Mouse (Mus musculus) cerebellum, adult 2 months (tissue): ENCODE results near the gene Ppp1r14d. TPM values are rescaled to one million over a fixed set of nuclear protein-coding genes. Genes with fewer than 3 reads are reported as not detected.

Experiments used
- DNase-seq, 2 experiments: peaks; one replicate each; pipeline ENCODE4 v3.0.0; 2021
- H3K27ac ChIP-seq: fragments of 200-500 bp; 2 replicates; pipeline ENCODE4 v1.5.1; 2012; ENCODE audit warnings: low read length, control low read depth, inconsistent platforms; ENCODE audit not compliant: insufficient read depth
- H3K27me3 ChIP-seq: fragments of 200-500 bp; 2 replicates; pipeline ENCODE4 v1.6.1; 2012; ENCODE audit warnings: inconsistent platforms, mild to moderate bottlenecking, low read length, moderate library complexity; ENCODE audit not compliant: control insufficient read depth, insufficient read depth
- H3K4me1 ChIP-seq: fragments of 200-500 bp; 2 replicates; pipeline ENCODE4 v1.6.1; 2011; ENCODE audit warnings: low read length; ENCODE audit not compliant: control insufficient read depth, insufficient read depth
- H3K4me3 ChIP-seq: fragments of 200-500 bp; replicated peaks from 2 replicates; pipeline ENCODE3; 2011; ENCODE audit warnings: mild to moderate bottlenecking, low read depth, low read length, control low read depth; ENCODE audit not compliant: insufficient read depth
- CTCF ChIP-seq: fragments of 200-500 bp; IDR thresholded peaks from 2 replicates; pipeline ENCODE4 v1.5.1; 2011; ENCODE audit warnings: low read depth, mild to moderate bottlenecking, control low read depth, low read length, moderate library complexity, borderline replicate concordance; ENCODE audit not compliant: insufficient read depth
- POLR2A ChIP-seq: fragments of 200-500 bp; IDR thresholded peaks from 2 replicates; pipeline ENCODE4 v1.6.1; 2011; ENCODE audit warnings: low read length, control low read depth, borderline replicate concordance; ENCODE audit not compliant: insufficient read depth
- WGBS: fragments of 180-500 bp; shearing (Covaris S2); methylation state at CpG from one replicate; pipeline ENCODE4 v1.1.7; 2018; 5-methylcytosine and 5-hydroxymethylcytosine counted together
- polyA plus RNA-seq: library from polyadenylated mRNA; depleted of rRNA; stranded (reverse); fragments of >200 nt; gene quantifications from 2 replicates; pipeline ENCODE4 v1.2.3, GENCODE M21; 2012

Ppp1r14d gene
- polyA plus RNA-seq, 1 experiment, result not detected

GRCm38 (mm10) chr2:119208344-119209175, 21.1 kb downstream of the Ppp1r14d start, which contains the start of the genes Zfyve19 and Dnajc17:
TSS of gene Zfyve19 (plus strand) at chr2:119208617.
TSS of gene Dnajc17 (minus strand) at chr2:119208795.
- no peaks in the 10 kb centered on the region; the same call in 1 of the 2 replicates for H3K4me1 ChIP-seq
- H3K27ac ChIP-seq, result peak within 1 kb of the TSS; percentile 57
- H3K4me3 ChIP-seq, result peak within 1 kb of the TSS; percentile 74
- WGBS, result under 1% methylated on average over 51 of the region's 51 CpGs
- TF ChIP-seq CTCF (no peak), POLR2A (peak; percentile 85)
- H3K27me3 ChIP-seq, result no peaks in the 10 kb centered on the region
- DNase-seq, result peak; percentile 95 to 97

- DNase-seq, result no peak
- 11% methylated on average over 6 of the region's 6 CpGs for WGBS
- H3K27ac ChIP-seq, result no peak overlapping the region
- H3K4me1 ChIP-seq, result no peaks in the 10 kb centered on the region; the same call in 1 of the 2 replicates
- H3K27me3 ChIP-seq, result no peaks in the 10 kb centered on the region
- peak overlapping the region; percentile 74 for H3K4me3 ChIP-seq
- no peak for TF ChIP-seq CTCF
- no peak for TF ChIP-seq POLR2A
Observed at GRCm38 (mm10) chr2:119207961-119208343, 21.8 kb downstream of the Ppp1r14d start.

- TF ChIP-seq POLR2A (no peak), CTCF (no peak)
- no peak overlapping the region for H3K27ac ChIP-seq
- DNase-seq, result no peak
- no peaks in the 10 kb centered on the region for H3K27me3 ChIP-seq
- no peak overlapping the region for H3K4me3 ChIP-seq
- 64% methylated on average over 4 of the region's 4 CpGs for WGBS
- no peaks in the 10 kb centered on the region; the same call in 1 of the 2 replicates for H3K4me1 ChIP-seq
Observed at GRCm38 (mm10) chr2:119203871-119204460, 25.7 kb downstream of the Ppp1r14d start.

- WGBS, result 53% methylated on average over 5 of the region's 5 CpGs
- no peak for TF ChIP-seq CTCF
- TF ChIP-seq POLR2A, result no peak
- no peaks in the 10 kb centered on the region; the same call in 1 of the 2 replicates for H3K4me1 ChIP-seq
- H3K27me3 ChIP-seq, result no peaks in the 10 kb centered on the region
- no peak overlapping the region for H3K27ac ChIP-seq
- no peak for DNase-seq
- H3K4me3 ChIP-seq, result no peak overlapping the region
Observed at GRCm38 (mm10) chr2:119202914-119203453, 26.7 kb downstream of the Ppp1r14d start.

GRCm38 (mm10) chr2:119198934-119199333, 30.8 kb downstream of the Ppp1r14d start:
- no peaks in the 10 kb centered on the region; the same call in 1 of the 2 replicates for H3K4me1 ChIP-seq

GRCm38 (mm10) chr2:119198049-119198448, 31.7 kb downstream of the Ppp1r14d start:
- no peak for DNase-seq
- TF ChIP-seq CTCF, result no peak
- no peak for TF ChIP-seq POLR2A
- Histone ChIP-seq H3K4me3 (no peak overlapping the region), H3K27me3 (no peaks in the 10 kb centered on the region), H3K27ac (no peak overlapping the region), H3K4me1 (no peaks in the 10 kb centered on the region; the same call in 1 of the 2 replicates)
- WGBS, result 32% methylated on average over 1 of the region's 1 CpGs

More at GRCm38 (mm10) chr2:119198934-119199333, 30.8 kb downstream of the Ppp1r14d start:
- H3K27ac ChIP-seq, result no peak overlapping the region
- WGBS, result 46% methylated on average over 3 of the region's 3 CpGs
- H3K27me3 ChIP-seq, result no peaks in the 10 kb centered on the region
- no peak for TF ChIP-seq POLR2A
- no peak for TF ChIP-seq CTCF
- H3K4me3 ChIP-seq, result no peak overlapping the region
- DNase-seq, result no peak

GRCm38 (mm10) chr2:119197493-119197892, 32.2 kb downstream of the Ppp1r14d start:
- H3K27me3 ChIP-seq, result no peaks in the 10 kb centered on the region
- no peak for DNase-seq
- no peak for TF ChIP-seq POLR2A
- TF ChIP-seq CTCF, result no peak
- no peaks in the 10 kb centered on the region; the same call in 1 of the 2 replicates for H3K4me1 ChIP-seq
- no peak overlapping the region for H3K27ac ChIP-seq
- 79% methylated on average over 1 of the region's 1 CpGs for WGBS
- no peak overlapping the region for H3K4me3 ChIP-seq
